Comparison of ENCODE assay signal across 8 mouse cellular contexts in genomic region chr9:108290016-108290750, GRCm38 (mm10). TPM values are rescaled to one million over a fixed set of nuclear protein-coding genes. Genes with fewer than 3 reads are reported as not detected.
DNase-seq lines count a peak whose midpoint lies in the region; ATAC-seq lines count a peak whose summit lies in the region.

Gene Nicn1, plus strand, starts transcription at chr9:108290429.

- under 1% methylated on average over 32 of the region's 32 CpGs for WGBS in heart, embryonic 10.5 days
- WGBS in kidney, embryonic 15.5 days = under 1% methylated on average over 32 of the region's 32 CpGs

- H3K4me2 ChIP-seq in kidney, embryonic 15.5 days = peak within 1 kb of the TSS; percentile 69

- H3K36me3 ChIP-seq in heart, embryonic 10.5 days = peaks cover 15% of the 10 kb centered on the region; the same call in 1 of the 2 replicates
- H3K36me3 ChIP-seq in kidney, embryonic 15.5 days = peaks cover 16% of the 10 kb centered on the region

- peak within 1 kb of the TSS; percentile 72 for H3K4me3 ChIP-seq in heart, embryonic 10.5 days
- H3K4me3 ChIP-seq in kidney, embryonic 15.5 days (replicated peaks) = peak within 1 kb of the TSS; percentile 61

- no peaks in the 10 kb centered on the region for H3K27me3 ChIP-seq in heart, embryonic 10.5 days (ENCODE audit: insufficient read depth, poor library complexity, severe bottlenecking)
- H3K27me3 ChIP-seq in kidney, embryonic 15.5 days = no peaks in the 10 kb centered on the region

- H3K27ac ChIP-seq in heart, embryonic 10.5 days = peak within 1 kb of the TSS; percentile 86
- peak within 1 kb of the TSS; percentile 89 for H3K27ac ChIP-seq in kidney, embryonic 15.5 days

- peak within 1 kb of the TSS; percentile 55 for H3K9ac ChIP-seq in kidney, embryonic 15.5 days

- DNase-seq in B cell, adult 2 months = peak; percentile 85 to 88
- peak; percentile 99 for DNase-seq in brain, adult 2 months (ENCODE audit: low read depth, low spot score)
- DNase-seq in heart, embryonic 10.5 days (ENCODE audit: low spot score) = peak; percentile 98
- peak; percentile 91 for DNase-seq in liver
- DNase-seq in spleen, postnatal 4 days (ENCODE audit: low spot score in 2 of 2) = peak; percentile 88 to 89

- H3K9me3 ChIP-seq in heart, embryonic 10.5 days = no peaks in the 10 kb centered on the region
- no peaks in the 10 kb centered on the region for H3K9me3 ChIP-seq in kidney, embryonic 15.5 days (replicated peaks)

- peak; percentile 99 for ATAC-seq in erythroblast, adult 5-6 weeks (replicated peaks; ENCODE audit: low FRiP score, poor library complexity, severe bottlenecking)
- ATAC-seq in kidney, embryonic 15.5 days (replicated peaks; ENCODE audit: low FRiP score) = peak; percentile 98
- peak; percentile 100 for ATAC-seq in monocyte, adult 5-6 weeks (replicated peaks; ENCODE audit: insufficient number of reproducible peaks, low FRiP score, low TSS enrichment, poor library complexity, severe bottlenecking)

- H3K4me1 ChIP-seq in heart, embryonic 10.5 days = peaks cover 5% of the 10 kb centered on the region
- peaks cover 5% of the 10 kb centered on the region for H3K4me1 ChIP-seq in kidney, embryonic 15.5 days

RNA-seq across cellular contexts. Expression of gene Nicn1, which starts in this region (rescaled TPM):
- 0.58 TPM in 1 of 2 replicates, not detected in the other for total RNA-seq in erythroblast, adult 5-6 weeks (2015; ENCODE audit: low replicate concordance)
- total RNA-seq in erythroblast, adult 5-6 weeks (2017; ENCODE audit: low replicate concordance) = 1.0 TPM in 1 of 2 replicates, not detected in the other
- polyA plus RNA-seq in heart, embryonic 10.5 days (2016; fragmentation: Nextera tagmentation; extraction: Ambion mirVana) = 21.4 and 24.2 TPM in 2 replicates
- polyA plus RNA-seq in kidney, embryonic 15.5 days (2015; fragmentation: Nextera tagmentation; extraction: Ambion mirVana) = 31.3 and 41.0 TPM in 2 replicates
- total RNA-seq in monocyte, adult 5-6 weeks (2017) = 1.1 to 1.9 TPM (median 1.6 TPM) in 3 replicates

Comparison
In these comparisons a context has a peak if more than half of its experiments do, and no peak if none do; other contexts are left out.
1. Peak in every context shown above with its lines: DNase-seq, ATAC-seq, H3K4me3 ChIP-seq and H3K27ac ChIP-seq.